In genomic region chr3:133244027-133244426, GRCm38 (mm10) we compare ENCODE assay signal across 11 mouse cellular contexts. TPM values are rescaled to one million over a fixed set of nuclear protein-coding genes. Genes with fewer than 3 reads are reported as not detected.
DNase-seq lines count a peak whose midpoint lies in the region; ATAC-seq lines count a peak whose summit lies in the region.
"Had no signal": no experiment of that assay in that cellular context is flagged by ENCODE, and none has a peak within 500 bp of the region (broad histone marks: within the 10 kb centered on the region; RNA-seq: fewer than 3 reads in every experiment).

No protein-coding gene starts in this region.

- H3K27me3 ChIP-seq in hindbrain, embryonic 11.5 days (ENCODE audit: control insufficient read depth, insufficient read depth, low read length), result no peaks in the 10 kb centered on the region
- H3K27me3 ChIP-seq in hindbrain, embryonic 10.5 days (ENCODE audit: insufficient read depth, poor library complexity, severe bottlenecking), result no peaks in the 10 kb centered on the region
- H3K27me3 ChIP-seq in hindbrain, embryonic 12.5 days, result no peaks in the 10 kb centered on the region
- H3K27me3 ChIP-seq: neural tube, embryonic 12.5 days had no signal

- no peaks in the 10 kb centered on the region for H3K4me1 ChIP-seq in hindbrain, embryonic 11.5 days (replicated peaks; ENCODE audit: control insufficient read depth, insufficient read depth, low read length)
- no peaks in the 10 kb centered on the region for H3K4me1 ChIP-seq in hindbrain, embryonic 10.5 days (replicated peaks)
- 0 out of 2 replicates have a peak, but pooled peaks cover 3% of the 10 kb centered on the region for H3K4me1 ChIP-seq in hindbrain, embryonic 12.5 days
- H3K4me1 ChIP-seq: neural tube, embryonic 12.5 days had no signal

- no peak overlapping the region for H3K27ac ChIP-seq in hindbrain, embryonic 11.5 days (ENCODE audit: low read depth, low read length)
- no peak overlapping the region for H3K27ac ChIP-seq in hindbrain, embryonic 10.5 days
- H3K27ac ChIP-seq in hindbrain, embryonic 12.5 days, result no peak overlapping the region
- H3K27ac ChIP-seq: neural tube, embryonic 12.5 days had no signal

- no peak overlapping the region for H3K4me2 ChIP-seq in hindbrain, embryonic 11.5 days (replicated peaks; ENCODE audit: low read depth, low read length)
- H3K4me2 ChIP-seq in hindbrain, embryonic 12.5 days (replicated peaks), result no peak overlapping the region
- H3K4me2 ChIP-seq: neural tube, embryonic 12.5 days had no signal

- no peaks in the 10 kb centered on the region for H3K36me3 ChIP-seq in hindbrain, embryonic 11.5 days (ENCODE audit: control insufficient read depth, insufficient read depth, low read length)
- H3K36me3 ChIP-seq in hindbrain, embryonic 10.5 days, result no peaks in the 10 kb centered on the region
- H3K36me3 ChIP-seq in hindbrain, embryonic 12.5 days, result no peaks in the 10 kb centered on the region
- H3K36me3 ChIP-seq: neural tube, embryonic 12.5 days had no signal

- peak; percentile 13 for DNase-seq in hindbrain, embryonic 11.5 days (ENCODE audit: low spot score)
- no peak for DNase-seq in hindbrain, embryonic 10.5 days (ENCODE audit: low spot score)
- DNase-seq in left cerebral cortex, postnatal 36 days (ENCODE audit: low spot score in 2 of 2), result peak; percentile 15 to 30
- DNase-seq in right cerebral cortex, postnatal 25 days, result peak; percentile 31
- DNase-seq in thymus, postnatal 4 days, result no peak
- DNase-seq in heart, adult 9 months (ENCODE audit: low spot score in 2 of 2), result no peak
- no peak for DNase-seq in heart, postnatal 25 days (ENCODE audit: low spot score)
- DNase-seq: cerebellum, adult 18-20 months had no signal

- H3K9ac ChIP-seq in hindbrain, embryonic 11.5 days (ENCODE audit: low read depth, low read length), result no peak overlapping the region
- H3K9ac ChIP-seq in hindbrain, embryonic 12.5 days, result no peak overlapping the region
- H3K9ac ChIP-seq: neural tube, embryonic 12.5 days had no signal

- no peak for ATAC-seq in hindbrain, embryonic 11.5 days (ENCODE audit: low FRiP score)
- peak; percentile 27; the same call in 1 of the 2 replicates for ATAC-seq in hindbrain, embryonic 12.5 days (ENCODE audit: low FRiP score)

- no peak overlapping the region for H3K4me3 ChIP-seq in hindbrain, embryonic 11.5 days (ENCODE audit: low read depth, low read length)
- H3K4me3 ChIP-seq in hindbrain, embryonic 10.5 days, result no peak overlapping the region
- no peak overlapping the region for H3K4me3 ChIP-seq in hindbrain, embryonic 12.5 days
- H3K4me3 ChIP-seq: erythroblast, embryonic 14.5 days; neural tube, embryonic 12.5 days had no signal

- whole genome bisulfite sequencing in hindbrain, embryonic 11.5 days, result 74% methylated on average over 9 of the region's 9 CpGs
- WGBS in hindbrain, embryonic 10.5 days, result 74% methylated on average over 9 of the region's 9 CpGs
- 69% methylated on average over 9 of the region's 9 CpGs for WGBS in hindbrain, embryonic 12.5 days

- intact Hi-C loops in left cerebral cortex, postnatal 36 days (cut with DNase I), result no loop called here
- intact Hi-C loops in heart, postnatal 25 days (cut with DNase I), result no loop called here

- no peaks in the 10 kb centered on the region for H3K9me3 ChIP-seq in hindbrain, embryonic 11.5 days (ENCODE audit: control insufficient read depth, low read length)
- H3K9me3 ChIP-seq in hindbrain, embryonic 10.5 days, result no peaks in the 10 kb centered on the region
- no peaks in the 10 kb centered on the region for H3K9me3 ChIP-seq in hindbrain, embryonic 12.5 days (replicated peaks)
- H3K9me3 ChIP-seq: neural tube, embryonic 12.5 days had no signal

RNA-seq across cellular contexts. Expression of gene Arhgef38, which starts 9.3 kb away (rescaled TPM):
- polyA plus RNA-seq in hindbrain, embryonic 11.5 days (2014; fragmentation: Nextera tagmentation; extraction: Ambion mirVana), result 0.23 and 0.61 TPM in 2 replicates
- 0.16 and 0.42 TPM in 2 replicates for polyA plus RNA-seq in hindbrain, embryonic 10.5 days (2016; fragmentation: Nextera tagmentation; extraction: Ambion mirVana)
- polyA plus RNA-seq in hindbrain, embryonic 12.5 days (2016; fragmentation: Nextera tagmentation; extraction: Ambion mirVana), result 0.12 and 0.53 TPM in 2 replicates
- total RNA-seq in left cerebral cortex, postnatal 36 days (2021), result not detected
- not detected for total RNA-seq in heart, postnatal 25 days (2021)
- polyA plus RNA-seq: erythroblast, embryonic 14.5 days; neural tube, embryonic 12.5 days had no signal

Comparison
In these comparisons a context has a peak if more than half of its experiments do, and no peak if none do; other contexts are left out.
1. DNase-seq: peak in hindbrain, embryonic 11.5 days (single experiment), left cerebral cortex, postnatal 36 days (2 of 2) and right cerebral cortex, postnatal 25 days (single experiment); none in hindbrain, embryonic 10.5 days (single experiment), thymus, postnatal 4 days (single experiment), heart, adult 9 months (0 of 2) and heart, postnatal 25 days (single experiment).